Mouse (Mus musculus) bone marrow macrophage, adult 2 months (primary cell): ENCODE measurements around the gene Mgst2.

Experiments used
- CTCF ChIP-seq: IDR thresholded peaks from 2 replicates; pipeline ENCODE4 v1.5.1; 2012; ENCODE audit warnings: low read depth, mild to moderate bottlenecking, low read length, moderate library complexity
- POLR2A ChIP-seq: IDR thresholded peaks from 2 replicates; pipeline ENCODE4 v1.6.1; 2012; ENCODE audit warnings: mild to moderate bottlenecking, low read depth, low read length, borderline replicate concordance

DNA sequence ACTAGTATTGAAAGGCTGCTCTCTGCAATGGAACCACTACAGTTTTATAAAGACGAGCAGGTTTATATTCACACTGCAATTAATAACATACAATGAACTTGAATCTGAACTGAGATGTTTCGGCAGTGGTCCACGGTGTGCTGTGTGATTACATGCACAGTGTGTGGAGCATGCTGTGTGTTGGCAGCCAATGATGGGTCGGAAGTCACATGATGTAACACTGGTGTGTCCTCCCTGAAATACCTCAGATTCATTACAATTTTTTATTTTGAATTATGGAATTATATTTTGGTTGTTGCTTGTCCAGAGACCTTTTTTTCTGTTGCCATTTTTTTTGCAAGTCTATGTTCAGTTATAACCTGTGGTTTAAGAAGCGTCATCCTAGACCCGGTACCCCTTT lies 22.8 kb upstream of the Mgst2 start:
- TF ChIP-seq CTCF (no peak), POLR2A (no peak)
